Mouse (Mus musculus) testis, adult 2 months (tissue): ENCODE data around the gene Dapk2. TPM values are rescaled to one million over a fixed set of nuclear protein-coding genes. Genes with fewer than 3 reads are reported as not detected.

Source experiments
- H3K27ac ChIP-seq: fragments of 200-500 bp; 2 replicates; pipeline ENCODE4 v1.5.1; 2012; ENCODE audit warnings: low read depth, low read length; ENCODE audit not compliant: control insufficient read depth, insufficient read depth
- H3K27me3 ChIP-seq: fragments of 200-500 bp; 2 replicates; pipeline ENCODE4 v1.6.1; 2012; ENCODE audit warnings: mild to moderate bottlenecking, low read length, moderate library complexity; ENCODE audit not compliant: control insufficient read depth, insufficient read depth
- H3K36me3 ChIP-seq: fragments of 200-500 bp; 2 replicates; pipeline ENCODE4 v1.6.1; 2012; ENCODE audit warnings: mild to moderate bottlenecking, low read length; ENCODE audit not compliant: control insufficient read depth, insufficient read depth
- H3K4me1 ChIP-seq: fragments of 200-500 bp; 2 replicates; pipeline ENCODE4 v1.6.1; 2012; ENCODE audit warnings: low read length; ENCODE audit not compliant: control insufficient read depth, insufficient read depth
- H3K4me3 ChIP-seq: fragments of 200-500 bp; 2 replicates; pipeline ENCODE4 v1.5.1; 2012; ENCODE audit warnings: low read depth, mild to moderate bottlenecking, low read length, moderate library complexity, mixed read lengths; ENCODE audit not compliant: control insufficient read depth
- CTCF ChIP-seq: fragments of 200-500 bp; IDR thresholded peaks from 2 replicates; pipeline ENCODE4 v1.5.1; 2012; ENCODE audit warnings: low read depth, mild to moderate bottlenecking, inconsistent platforms, low read length, moderate library complexity; ENCODE audit not compliant: control insufficient read depth, insufficient read depth, insufficient replicate concordance
- POLR2A ChIP-seq: fragments of 200-500 bp; IDR thresholded peaks from 2 replicates; pipeline ENCODE4 v1.6.1; 2012; ENCODE audit warnings: low read depth, mild to moderate bottlenecking, inconsistent platforms, low read length, moderate library complexity; ENCODE audit not compliant: control insufficient read depth
- polyA plus RNA-seq: library from polyadenylated mRNA; depleted of rRNA; stranded (reverse); fragments of >200 nt; gene quantifications from 2 replicates; pipeline ENCODE4 v1.2.3, GENCODE M21; 2012

Dapk2 gene
- polyA plus RNA-seq, 1 experiment: 0.67 TPM

DNA sequence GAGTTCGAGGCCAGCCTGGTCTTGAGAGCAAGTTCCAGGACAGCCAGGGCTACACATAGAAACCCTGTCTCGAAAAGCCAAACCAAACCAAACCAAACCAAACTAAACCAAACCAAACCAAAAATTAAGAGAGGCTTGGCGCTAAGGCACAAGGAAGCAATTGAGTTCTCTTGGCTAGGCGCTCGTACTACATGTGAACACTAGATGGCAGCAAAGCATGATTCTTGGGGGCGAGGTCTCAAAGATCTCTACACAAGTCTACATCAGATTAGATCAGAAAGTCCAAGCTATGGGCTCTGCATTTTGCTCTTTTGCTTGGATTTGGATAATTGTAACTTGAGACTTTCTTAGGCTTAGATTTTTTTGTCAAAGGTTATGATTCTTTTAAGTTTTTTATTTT lies 13.8 kb upstream of the Dapk2 start:
- Histone ChIP-seq H3K27me3 (no peaks in the 10 kb centered on the region), H3K4me1 (no peaks in the 10 kb centered on the region), H3K4me3 (no peak overlapping the region), H3K27ac (no peak overlapping the region), H3K36me3 (no peaks in the 10 kb centered on the region; the same call in 1 of the 2 replicates)
- TF ChIP-seq POLR2A: no peak
- peak; percentile 29; the same call in 1 of the 2 replicates for TF ChIP-seq CTCF

DNA sequence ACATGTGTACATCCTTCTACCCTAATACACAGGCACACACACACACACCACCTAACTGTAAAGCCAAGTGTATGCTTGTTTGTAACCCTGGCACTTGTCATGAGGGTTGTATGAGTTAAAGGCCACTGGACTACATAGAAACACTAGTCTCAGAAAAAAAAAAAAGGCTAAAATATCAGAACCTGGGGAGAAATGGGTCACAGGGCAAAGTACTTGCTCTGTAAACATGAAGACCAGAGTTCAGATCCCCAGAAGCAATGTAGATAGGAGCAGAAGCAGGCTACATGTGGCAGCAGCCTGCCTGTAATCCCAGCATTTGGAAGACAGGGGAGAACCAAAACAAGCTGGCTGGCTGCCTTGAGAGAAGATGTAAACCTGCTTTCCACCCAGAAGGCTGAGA lies 11.9 kb upstream of the Dapk2 start:
- TF ChIP-seq POLR2A (no peak), CTCF (no peak)
- H3K36me3 ChIP-seq: no peaks in the 10 kb centered on the region
- H3K27me3 ChIP-seq: no peaks in the 10 kb centered on the region
- H3K27ac ChIP-seq: no peak overlapping the region
- no peak overlapping the region for H3K4me3 ChIP-seq
- no peaks in the 10 kb centered on the region for H3K4me1 ChIP-seq

DNA sequence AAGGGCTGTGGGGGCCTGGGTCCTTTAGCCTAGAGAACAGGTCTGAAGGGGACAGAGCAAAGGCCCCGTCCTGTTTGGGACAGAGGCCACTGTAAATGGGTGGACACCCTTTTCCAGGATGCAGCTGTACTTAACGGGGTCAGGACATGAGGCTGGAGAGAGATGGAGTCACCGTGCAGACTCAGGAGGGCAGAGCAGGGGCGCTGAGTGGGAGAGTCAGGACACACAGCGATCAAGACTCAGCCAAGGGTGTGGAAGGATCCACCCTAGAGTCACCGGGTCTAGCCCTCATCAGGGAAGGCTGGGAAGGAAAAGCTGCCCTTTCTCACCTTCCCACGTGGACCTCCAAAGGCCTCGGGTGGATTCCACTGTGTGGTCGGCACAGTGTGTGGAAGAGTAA lies 6.0 kb upstream of the Dapk2 start:
- Histone ChIP-seq H3K27me3 (no peaks in the 10 kb centered on the region), H3K4me1 (0 out of 2 replicates have a peak, but pooled peaks cover 2% of the 10 kb centered on the region), H3K27ac (no peak overlapping the region), H3K36me3 (no peaks in the 10 kb centered on the region), H3K4me3 (no peak overlapping the region)
- TF ChIP-seq CTCF: no peak
- no peak for TF ChIP-seq POLR2A

DNA sequence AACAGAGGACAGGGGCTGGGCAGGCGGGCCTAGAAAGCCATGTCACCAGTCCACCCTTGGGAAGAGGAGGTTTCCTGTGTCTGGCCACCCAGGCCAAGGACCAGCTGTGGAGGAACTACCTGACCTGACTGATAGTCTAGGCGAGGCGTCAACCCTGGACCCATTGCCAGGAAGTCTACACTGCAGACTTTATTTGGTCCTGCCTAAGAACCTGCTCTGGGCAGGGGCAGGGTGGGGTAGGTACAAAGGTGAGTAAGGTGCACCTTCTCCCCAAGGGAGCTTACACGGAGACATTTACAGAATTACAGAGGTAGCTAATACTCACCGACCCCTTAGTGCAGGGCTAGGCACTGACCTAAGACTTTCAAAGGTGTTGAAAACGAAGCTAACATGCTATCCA lies 4.4 kb upstream of the Dapk2 start:
- no peak for TF ChIP-seq CTCF
- no peak for TF ChIP-seq POLR2A
- Histone ChIP-seq H3K4me3 (no peak overlapping the region), H3K27ac (no peak overlapping the region), H3K36me3 (no peaks in the 10 kb centered on the region), H3K4me1 (peaks cover 9% of the 10 kb centered on the region), H3K27me3 (no peaks in the 10 kb centered on the region)

DNA sequence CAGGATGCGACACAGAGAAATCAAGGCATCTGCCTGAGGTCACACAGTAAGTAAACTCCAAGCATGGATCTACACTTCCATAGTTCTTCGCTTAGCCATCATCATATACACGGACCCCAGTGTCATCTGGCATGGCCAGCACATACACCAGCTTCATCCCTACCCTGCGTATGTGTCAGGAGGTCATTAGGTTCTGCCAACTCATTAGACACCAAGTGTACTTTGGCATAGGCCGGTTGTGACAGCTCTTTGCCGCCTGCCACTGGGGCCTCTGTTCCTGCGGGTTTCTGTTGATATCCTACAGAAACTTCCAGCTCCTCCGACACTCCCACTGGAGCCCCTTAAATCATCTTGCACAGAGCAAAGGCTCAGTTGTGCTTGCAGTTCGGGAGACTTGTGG lies 4.0 kb upstream of the Dapk2 start:
- peaks cover 10% of the 10 kb centered on the region for H3K4me1 ChIP-seq
- no peak overlapping the region for H3K4me3 ChIP-seq
- no peak for TF ChIP-seq POLR2A
- no peak for TF ChIP-seq CTCF
- no peak overlapping the region for H3K27ac ChIP-seq
- H3K36me3 ChIP-seq: no peaks in the 10 kb centered on the region
- no peaks in the 10 kb centered on the region for H3K27me3 ChIP-seq

DNA sequence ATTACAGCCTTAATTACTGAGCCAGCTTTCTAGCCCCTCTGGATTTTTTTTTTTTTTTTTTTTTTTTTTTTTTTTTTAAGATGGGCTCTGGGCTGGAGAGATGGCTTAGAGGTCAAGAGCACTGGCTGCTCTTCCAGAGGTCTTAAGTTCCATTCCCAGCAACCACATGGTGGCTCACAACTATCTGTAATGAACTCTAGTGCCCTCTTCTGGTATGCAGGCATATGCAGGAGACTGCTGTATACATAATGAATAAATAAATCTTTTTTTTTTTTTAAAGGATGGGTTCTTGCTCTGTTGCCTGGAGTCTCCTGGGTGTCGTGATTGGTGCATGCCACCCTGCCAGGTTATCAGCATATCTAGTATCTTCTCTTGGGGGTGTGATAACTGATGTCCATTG lies 2.5 kb upstream of the Dapk2 start:
- no peaks in the 10 kb centered on the region for H3K27me3 ChIP-seq
- no peaks in the 10 kb centered on the region for H3K36me3 ChIP-seq
- H3K4me3 ChIP-seq: no peak overlapping the region
- H3K4me1 ChIP-seq: peaks cover 10% of the 10 kb centered on the region
- no peak for TF ChIP-seq POLR2A
- no peak for TF ChIP-seq CTCF
- H3K27ac ChIP-seq: no peak overlapping the region

DNA sequence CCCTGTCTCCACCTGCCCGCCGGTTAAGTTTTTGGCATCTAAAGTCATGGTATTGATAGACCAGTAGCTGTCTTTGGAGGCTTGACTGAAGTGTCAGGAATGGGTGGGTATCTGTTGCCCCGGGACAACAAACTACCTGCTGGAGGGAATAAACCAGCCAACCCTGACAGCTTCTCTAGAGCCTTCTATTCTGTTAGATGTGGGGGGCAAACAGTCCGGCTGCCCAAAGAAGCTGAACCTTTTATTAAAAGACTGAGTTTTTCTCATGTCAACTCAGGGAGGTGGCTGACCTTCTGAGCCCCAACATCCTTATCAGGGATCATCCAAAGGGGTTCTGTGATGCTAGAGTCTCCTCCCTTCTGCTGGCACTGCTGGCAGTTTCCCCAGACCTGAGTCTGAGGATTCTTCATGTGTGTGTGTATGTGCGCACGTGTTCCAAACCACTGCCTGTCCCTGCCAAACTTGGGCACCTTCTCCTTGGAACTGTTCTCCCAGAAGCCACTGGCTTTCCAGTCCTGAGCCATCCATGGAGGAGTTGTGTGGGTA lies 935 bp downstream of the Dapk2 start:
- H3K4me1 ChIP-seq: peaks cover 8% of the 10 kb centered on the region
- H3K36me3 ChIP-seq: no peaks in the 10 kb centered on the region
- H3K4me3 ChIP-seq: no peak overlapping the region
- H3K27ac ChIP-seq: no peak overlapping the region
- H3K27me3 ChIP-seq: no peaks in the 10 kb centered on the region
- no peak for TF ChIP-seq CTCF
- no peak for TF ChIP-seq POLR2A

DNA sequence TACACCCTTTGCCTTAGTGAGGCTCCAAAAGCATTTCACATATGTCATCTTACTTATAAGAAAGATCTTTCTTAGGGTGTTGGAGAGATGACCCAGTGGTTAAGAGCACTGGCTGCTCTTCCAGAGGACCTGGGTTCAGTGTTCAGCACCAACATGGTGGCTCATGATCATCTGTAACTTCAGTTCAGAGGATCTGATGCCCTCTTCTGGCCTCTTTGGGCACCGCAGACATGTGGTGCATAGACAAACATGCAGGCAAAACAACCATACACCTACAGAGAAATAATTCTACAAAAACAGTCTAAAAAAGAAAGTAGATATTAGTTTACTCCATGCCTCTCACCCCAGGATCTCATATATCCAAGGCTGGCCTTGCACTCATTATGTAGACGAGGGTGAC lies 2.1 kb downstream of the Dapk2 start:
- H3K4me3 ChIP-seq: no peak overlapping the region
- no peaks in the 10 kb centered on the region for H3K36me3 ChIP-seq
- no peaks in the 10 kb centered on the region for H3K27me3 ChIP-seq
- no peak overlapping the region for H3K27ac ChIP-seq
- TF ChIP-seq CTCF (no peak), POLR2A (no peak)
- peaks cover 8% of the 10 kb centered on the region for H3K4me1 ChIP-seq
